Mouse (Mus musculus) right cerebral cortex, postnatal 10 days (tissue): ENCODE results near the gene Rogdi.
A peak's percentile ranks its signal among the peaks of the same experiment; 100 is the strongest.

ENCODE experiments used
- DNase-seq, 2 experiments: peaks; one replicate each; pipeline ENCODE4 v3.0.0; 2021; ENCODE audit warnings: low spot score in 2 of 2

Gene Rogdi

DNA sequence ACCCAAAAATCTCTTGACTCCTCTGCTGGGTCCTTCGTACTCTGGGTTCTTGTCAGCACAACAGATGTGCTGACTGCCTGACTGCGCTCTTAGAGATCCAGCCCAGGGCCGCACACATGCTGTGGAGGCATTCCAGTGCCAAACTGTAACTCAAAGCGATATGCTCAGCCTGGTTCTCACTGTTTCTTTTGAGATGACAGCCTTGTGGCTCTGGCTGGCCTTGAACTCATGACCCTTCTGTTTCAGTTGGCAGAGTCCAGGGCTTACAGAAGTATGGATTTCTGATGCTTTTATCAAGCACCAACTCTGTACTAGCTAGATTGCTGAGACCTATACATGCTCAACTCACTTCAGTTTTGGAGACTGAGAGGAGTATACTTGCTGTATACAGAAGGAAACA is 20.1 kb downstream of the Rogdi start:
- no peak for DNase-seq

DNA sequence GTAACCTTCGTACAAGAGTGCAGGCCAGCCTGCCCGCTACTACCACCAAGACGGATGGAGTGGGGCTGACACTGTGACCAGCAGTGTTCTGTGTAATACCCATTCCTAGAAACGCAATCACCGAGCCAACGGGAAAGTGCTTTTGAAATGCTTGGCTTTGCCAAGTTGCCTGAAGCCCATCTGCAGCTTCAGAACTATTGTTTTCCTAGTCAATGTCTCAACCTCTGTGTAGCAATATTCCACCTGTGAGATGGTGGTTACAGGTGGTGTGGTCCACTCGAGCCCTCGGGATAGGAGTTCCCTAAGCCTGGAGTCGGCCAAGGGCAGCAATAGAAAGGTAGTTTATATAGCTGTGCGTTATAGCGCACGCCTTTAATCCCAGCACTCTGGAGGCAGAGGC is 28.6 kb downstream of the Rogdi start:
- DNase-seq: no peak

DNA sequence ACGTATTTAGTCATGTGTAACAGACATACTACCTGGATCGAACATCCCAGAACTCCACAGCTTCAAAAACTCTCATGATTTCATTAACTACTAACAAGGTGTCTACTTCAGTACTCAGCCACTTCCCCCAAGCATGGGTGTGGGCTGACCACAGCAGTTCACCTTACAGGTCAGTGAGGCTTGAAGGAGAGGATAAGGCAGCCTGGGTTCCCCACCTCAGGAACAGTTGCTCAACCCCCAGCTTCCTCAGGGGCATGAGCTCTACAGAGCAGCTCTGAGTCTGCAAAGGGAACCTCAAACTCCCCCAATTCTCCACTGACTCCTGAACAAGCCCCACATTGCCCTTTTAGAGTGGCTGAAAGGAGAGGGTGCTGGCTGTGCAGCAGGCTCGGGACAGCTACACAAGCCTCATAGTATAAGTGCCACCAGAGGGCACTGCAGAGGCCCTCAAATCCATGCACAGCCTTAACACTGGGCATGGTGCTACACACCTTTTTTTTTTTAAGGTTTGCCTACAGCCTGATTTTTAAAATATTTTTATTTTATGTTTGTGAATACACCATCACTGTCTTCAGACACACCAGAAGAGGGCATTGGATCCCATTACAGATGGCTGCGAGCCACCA is 33.5 kb downstream of the Rogdi start:
- no peak for DNase-seq

DNA sequence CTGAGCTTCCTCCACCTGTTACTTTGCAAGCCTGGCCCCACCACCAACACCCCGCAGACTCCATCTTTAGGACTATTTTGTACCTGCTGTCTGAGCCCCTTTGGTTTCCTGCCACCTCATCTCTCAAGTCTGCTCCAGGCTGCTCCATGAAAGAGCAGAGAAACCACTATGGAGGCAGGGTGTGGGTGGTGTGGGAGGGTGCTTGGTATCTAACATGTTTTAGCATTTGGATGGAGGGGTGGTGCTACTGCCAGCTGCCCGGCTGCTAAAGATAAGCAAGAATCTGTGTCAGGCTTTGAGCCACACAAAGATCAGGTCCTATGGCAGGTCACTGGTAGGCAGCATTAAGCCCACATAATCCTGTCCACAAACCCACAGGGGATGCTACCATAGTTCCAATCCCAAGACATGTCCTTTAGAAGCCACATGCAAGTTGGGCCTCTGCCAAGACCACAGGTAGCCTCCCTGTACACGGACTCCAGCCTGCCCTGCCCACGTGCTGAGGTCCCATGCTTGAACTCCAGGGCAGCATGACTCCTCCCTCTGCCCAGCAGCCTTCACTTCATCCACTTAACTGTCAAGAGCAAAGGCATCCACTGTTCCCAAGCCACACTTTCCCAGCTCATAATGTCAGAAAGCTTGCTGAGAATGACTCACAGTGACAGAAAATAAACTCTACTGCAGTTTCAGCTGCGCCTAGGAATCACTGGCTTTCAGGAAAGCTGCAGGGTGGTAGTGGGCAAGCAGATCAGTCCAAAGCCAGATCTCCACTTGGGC is 34.9 kb downstream of the Rogdi start:
- DNase-seq: peak in 1 of 2 experiments; percentile 51

DNA sequence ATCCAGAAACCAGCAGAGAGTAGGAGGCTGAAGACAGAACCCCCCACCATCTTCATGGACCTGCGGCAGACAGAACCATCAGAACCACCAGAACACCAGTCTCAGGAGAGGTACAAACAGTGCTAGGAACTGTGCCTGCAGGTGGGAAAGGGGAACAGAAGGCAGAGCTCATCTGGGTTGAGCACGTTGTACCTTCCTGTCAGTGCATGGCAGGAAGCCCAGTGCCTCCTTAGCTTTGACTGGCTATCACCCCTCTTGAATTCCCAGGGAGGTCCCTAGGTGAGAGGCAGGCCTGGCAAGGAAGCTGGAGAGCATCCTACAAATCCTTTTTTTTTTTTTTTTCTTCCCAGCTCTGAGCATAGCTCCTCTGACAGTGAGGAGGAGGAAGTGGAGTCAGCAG is 37.2 kb downstream of the Rogdi start:
- no peak for DNase-seq

DNA sequence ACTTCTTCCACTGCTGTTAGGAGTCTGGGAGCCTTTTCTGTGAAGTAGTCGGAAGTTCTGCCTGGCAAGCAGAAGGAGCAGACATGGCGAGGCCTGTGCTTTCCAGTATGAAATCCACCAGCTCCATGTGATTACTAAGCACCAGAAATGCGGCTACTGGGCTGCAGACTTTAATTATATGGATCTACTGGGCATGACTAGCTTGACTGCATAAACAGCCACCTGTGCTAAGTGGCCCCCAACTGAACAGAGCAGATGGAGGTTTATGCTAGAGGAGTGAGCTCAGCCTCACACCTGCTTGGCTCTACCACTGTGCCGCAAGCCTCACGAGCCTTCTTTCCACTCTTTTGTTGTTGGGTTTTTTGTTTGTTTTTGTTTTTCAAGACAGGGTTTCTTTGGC is 38.8 kb downstream of the Rogdi start:
- DNase-seq: no peak

DNA sequence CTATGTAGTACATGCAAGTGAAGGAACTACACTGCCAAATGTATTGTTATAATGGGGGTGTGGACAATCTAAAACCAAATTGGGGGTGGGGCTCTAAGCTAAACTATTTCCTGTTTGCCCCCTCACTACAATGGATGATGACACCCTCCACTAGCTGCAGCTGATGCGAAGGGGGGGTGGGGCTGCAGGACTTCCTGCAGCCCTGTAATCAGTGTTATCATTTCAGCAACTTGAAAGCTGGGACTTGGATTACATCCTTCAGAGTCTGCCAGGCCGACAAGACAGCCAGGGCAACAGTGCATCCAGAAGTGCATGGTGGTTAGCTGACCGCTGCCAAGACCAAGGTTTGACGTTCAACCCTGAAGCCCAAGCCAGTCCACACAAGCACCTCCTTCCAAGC is 41.7 kb downstream of the Rogdi start:
- no peak for DNase-seq

DNA sequence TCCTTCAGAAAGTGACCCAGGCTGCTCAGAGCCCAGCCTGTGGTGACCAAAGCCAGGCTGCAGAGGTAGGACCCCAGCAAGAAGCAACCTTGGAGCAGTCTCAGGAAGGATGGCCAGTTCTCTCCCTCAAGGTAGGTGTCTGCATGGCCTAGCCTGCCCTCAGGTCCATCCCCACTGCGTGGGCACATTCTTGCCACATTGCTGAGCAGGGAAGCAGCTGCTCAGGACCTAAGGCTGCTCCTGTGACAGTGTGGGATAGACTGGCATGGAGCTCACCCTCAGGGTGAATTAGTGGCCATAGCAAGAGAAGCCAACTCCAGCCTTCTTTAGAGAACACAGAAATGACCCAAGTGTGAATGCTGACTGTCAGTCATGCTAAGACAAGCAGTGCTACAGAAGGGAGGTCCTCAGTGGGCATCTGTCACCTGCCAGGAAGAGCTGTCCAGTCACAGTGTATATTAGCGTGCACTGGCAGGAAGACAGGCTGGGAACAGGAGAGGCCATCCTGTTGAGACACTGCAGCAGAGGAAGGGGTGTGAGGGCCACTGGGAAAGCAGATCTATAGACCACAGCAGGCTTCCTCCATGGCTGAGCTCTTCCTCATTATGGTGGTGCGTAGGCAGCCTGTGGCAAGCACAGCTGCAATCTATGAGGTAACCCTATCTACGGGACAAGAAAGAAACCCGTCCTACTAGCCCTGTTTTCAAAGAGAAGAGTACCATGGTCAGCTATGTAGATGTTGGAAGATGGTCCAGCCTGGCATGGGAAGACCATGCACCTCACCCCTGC is 44.1 kb downstream of the Rogdi start:
- no peak for DNase-seq

DNA sequence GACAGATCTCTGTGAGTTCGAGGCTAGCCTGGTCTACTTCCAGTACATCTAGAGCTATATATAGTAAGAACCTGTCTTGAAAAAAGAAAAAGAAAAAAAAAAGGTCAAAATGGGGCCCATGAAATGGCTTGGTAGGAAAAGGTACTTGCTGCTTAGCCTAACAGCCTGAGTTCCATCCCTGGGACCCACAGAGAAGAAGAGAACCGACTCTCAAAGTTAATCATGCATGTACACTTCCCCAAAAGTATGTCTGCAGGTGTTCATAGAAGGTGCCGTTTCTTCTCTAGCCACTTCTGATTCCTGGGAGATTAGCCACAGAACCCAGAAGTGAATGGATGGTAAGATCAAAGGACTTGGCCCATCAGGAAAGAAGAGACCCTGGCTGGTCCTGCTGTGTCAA is 44.9 kb downstream of the Rogdi start:
- no peak for DNase-seq

DNA sequence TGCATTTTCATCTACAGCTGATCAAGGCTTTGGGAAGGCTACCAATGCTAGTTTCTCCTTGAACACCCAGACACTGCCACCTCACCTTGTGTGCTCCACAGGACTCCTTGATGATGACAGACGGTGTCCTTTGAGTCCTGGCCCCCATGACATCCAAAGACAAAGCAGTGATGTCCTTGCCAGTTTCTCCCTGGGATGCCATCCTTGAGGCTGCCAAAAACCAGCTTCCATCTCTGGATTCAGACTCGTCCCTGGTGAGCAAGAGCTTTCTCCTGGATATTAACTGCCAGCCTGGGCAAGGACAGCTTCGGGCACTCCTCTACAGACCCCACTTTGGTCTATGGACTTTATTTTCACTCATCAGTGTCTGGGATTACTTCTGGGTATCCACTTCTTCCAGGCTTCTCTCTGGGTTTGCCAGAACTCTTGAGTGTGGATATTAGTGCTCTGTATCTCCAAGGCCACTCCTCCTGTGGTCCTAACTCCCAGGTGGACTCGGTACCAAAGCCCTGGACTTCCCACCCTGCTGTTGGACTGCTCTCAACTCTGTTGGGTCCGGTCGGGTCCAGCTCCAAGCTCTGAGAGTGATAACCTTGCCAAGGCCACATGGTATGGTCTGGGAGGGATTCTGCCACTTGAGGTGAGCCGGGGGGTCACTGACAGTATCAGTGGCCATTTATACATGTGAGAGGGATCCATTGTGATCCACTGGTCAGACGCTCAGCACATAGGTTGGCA is 47.8 kb downstream of the Rogdi start:
- no peak for DNase-seq

DNA sequence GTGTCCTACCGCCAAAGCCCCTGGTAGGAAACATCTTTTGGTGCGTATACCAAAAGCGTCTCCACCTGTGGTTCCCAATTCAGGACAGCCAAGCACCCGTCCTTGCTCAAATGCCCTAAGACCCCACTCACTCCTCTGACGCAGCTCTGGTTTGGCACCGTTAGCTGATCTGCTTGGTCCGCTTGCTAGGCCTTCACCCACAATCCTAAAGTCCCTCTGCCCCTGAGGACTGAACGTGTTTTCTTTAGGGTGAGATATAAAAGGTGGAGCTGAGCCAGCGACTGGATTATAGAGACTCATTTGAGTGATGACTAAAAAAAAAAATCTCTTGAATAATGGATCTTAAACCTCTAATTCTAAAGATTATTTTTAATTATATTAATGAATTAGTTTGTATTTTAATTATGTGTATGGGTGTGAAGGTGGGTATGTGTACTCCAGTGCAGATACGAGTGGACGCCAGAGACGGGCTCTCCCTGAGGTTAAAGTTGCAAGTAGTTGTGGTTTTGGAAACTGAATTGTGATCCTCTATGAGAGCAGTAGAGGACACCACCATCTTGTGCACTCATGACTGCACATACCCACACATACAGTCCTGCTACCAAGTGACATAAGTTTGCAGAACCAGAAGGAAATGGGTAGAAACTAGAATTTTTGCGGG is 48.5 kb downstream of the Rogdi start:
- peak in 1 of 2 experiments; percentile 47 for DNase-seq

DNA sequence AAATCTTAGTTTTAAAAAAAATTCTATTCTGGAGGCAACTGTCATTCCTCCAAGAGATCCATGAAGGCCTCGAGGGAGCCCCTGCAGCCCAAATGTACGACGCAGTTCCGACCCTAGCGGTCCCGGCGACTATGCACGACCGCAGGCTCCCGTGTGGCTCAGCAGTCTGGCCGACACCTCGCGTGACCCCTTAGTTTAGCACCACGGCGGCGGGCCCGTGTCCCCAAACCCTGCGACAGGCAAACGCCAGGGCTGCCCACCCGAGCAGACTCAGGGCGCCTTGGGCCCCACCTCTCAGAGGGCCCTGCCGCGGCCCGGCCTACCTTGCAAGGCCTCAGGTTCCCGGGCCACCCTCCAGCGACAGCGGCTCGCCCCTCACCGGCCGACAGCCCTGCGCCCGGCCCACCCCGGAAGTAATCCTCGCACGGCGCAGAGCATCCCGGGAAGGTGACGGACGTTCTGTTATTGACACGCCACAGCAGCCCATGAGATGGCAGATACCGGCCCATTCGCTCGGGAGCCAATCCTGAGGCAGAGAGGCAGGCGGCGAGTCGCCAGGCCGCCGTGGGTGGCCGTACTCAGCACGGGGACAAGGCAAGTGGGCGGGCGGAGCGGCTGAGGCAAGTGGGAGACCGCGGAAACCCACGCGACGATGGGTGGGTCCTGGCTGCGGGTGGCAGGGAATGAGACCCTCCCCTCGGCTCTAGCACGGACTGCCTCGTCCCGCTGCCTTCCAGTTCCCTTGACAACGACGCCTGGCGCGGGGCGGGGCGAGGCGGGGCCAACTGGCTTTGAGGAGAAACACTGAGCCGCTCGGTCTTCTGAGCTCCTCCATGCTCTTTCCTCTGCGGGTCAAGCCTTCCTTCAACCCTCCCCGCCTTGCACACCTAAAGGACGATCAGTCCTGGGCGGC is 49.3 kb downstream of the Rogdi start, which contains the start of gene Anks3:
Gene Anks3 (minus strand): TSS at position 409 of the 913 bp plus-strand sequence.
- DNase-seq: peak; percentile 99 to 100

DNA sequence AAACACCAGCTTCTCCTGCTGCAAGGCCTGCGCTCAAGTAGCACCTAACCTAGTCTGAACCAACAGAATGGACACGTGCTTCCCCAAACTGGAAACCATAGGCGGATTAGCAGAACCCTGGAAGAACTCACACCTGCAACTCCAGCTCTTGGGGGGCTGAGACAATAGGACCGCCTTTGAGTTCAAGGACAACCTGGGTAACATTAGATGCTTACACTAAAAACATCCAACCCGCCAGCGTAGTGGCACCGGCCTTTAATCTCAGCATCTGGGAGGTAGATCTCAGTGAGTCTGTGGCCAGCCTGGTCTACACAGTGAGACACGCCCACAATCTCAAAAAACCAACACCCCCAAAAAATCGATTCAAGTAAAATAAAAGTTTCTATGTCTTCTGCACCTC is 50.0 kb downstream of the Rogdi start:
- DNase-seq: no peak

DNA sequence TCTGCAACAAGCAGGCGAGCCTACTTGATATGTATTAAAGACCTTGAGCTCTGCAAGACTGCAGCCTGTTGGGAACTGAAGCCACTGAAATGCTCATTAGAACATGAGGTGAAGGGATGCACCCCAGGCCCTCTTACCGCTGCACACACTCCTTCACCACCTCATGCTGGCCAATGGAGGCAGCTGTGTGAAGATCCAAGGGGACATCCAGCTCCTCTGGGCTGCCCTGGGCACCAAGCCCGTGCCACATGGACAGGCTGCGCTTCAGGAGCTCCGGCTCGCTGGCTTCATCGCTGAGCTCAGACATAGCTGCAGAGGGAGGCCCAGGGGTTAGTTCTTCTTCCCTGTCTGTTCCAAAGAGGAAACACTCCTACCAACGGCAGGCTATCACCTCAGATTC is 53.1 kb downstream of the Rogdi start:
- no peak for DNase-seq
